Mouse (Mus musculus): ENCODE results near the gene Fgf7. TPM values are rescaled to one million over a fixed set of nuclear protein-coding genes. Genes with fewer than 3 reads are reported as not detected.

Gene Fgf7
- polyA plus RNA-seq, 1 experiment from 2014 or later = 1.9 TPM

DNA sequence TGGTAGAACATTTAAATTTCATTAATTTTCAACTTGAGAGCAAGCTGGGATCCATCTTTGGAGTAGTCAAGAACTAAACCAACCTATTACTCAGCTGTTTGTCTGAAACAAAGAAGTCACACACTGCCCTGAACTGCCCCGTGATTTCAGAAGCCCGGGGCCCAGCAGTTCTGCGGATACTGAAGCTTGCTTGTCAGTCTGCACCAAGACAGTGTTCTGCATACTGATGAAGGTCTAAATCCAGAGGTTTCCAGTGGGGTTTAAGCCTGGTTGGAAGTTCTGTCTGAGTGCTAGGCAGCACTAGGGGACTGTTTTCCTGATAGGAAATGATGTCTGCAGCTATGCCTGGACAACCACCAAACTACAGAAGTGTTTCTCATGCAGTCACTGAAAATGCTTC, 8.2 kb downstream of the Fgf7 start:
- no peak for DNase-seq (ENCODE audit: low spot score)

DNA sequence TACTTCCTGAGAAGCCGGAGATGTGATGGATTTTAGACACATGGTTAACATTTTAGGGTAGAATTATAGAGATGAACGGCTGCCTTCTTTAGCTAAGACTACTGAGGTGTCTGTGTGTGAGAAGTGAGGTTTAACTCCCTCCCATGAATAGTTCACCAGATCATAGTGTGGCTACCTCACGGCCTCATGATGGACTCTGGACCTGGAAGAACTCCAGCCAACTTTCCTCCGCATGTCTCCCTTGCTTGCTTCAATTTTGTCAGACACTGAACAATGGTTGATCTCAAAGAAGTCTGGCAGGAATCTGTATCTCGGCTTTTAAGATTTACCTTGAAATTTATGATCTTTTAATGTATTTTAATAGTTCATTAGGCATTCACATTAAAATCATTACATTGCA, 11.2 kb downstream of the Fgf7 start:
- no peaks in the 10 kb centered on the region for H3K9me3 ChIP-seq (replicated peaks; ENCODE audit: control insufficient read depth, low read length)
- no peaks in the 10 kb centered on the region for H3K4me1 ChIP-seq (ENCODE audit: control insufficient read depth, insufficient read depth, low read length)
- H3K27ac ChIP-seq (replicated peaks; ENCODE audit: low read depth, low read length) = no peak overlapping the region
- H3K9ac ChIP-seq (replicated peaks; ENCODE audit: low read length) = no peak overlapping the region
- H3K4me2 ChIP-seq (ENCODE audit: low read depth, low read length) = no peak overlapping the region
- no peaks in the 10 kb centered on the region for H3K27me3 ChIP-seq (ENCODE audit: control insufficient read depth, insufficient read depth, low read length)
- WGBS = 89% methylated on average over 5 of the region's 5 CpGs
- no peak for DNase-seq (ENCODE audit: low spot score)
- no peak for ATAC-seq (replicated peaks; ENCODE audit: insufficient number of reproducible peaks, low FRiP score, low TSS enrichment, low read depth)
- no peaks in the 10 kb centered on the region for H3K36me3 ChIP-seq (replicated peaks; ENCODE audit: control insufficient read depth, insufficient read depth, low read depth, low read length)
- H3K4me3 ChIP-seq (ENCODE audit: low read depth, low read length) = no peak overlapping the region

More for the DNA sequence above, 8.2 kb downstream of the Fgf7 start:
- Histone ChIP-seq H3K4me1 (ENCODE audit: control insufficient read depth, insufficient read depth, low read length) (no peaks in the 10 kb centered on the region), H3K4me2 (ENCODE audit: low read depth, low read length) (no peak overlapping the region), H3K9me3 (replicated peaks; ENCODE audit: control insufficient read depth, low read length) (no peaks in the 10 kb centered on the region), H3K9ac (replicated peaks; ENCODE audit: low read length) (no peak overlapping the region), H3K36me3 (replicated peaks; ENCODE audit: control insufficient read depth, insufficient read depth, low read depth, low read length) (no peaks in the 10 kb centered on the region), H3K4me3 (ENCODE audit: low read depth, low read length) (no peak overlapping the region), H3K27ac (replicated peaks; ENCODE audit: low read depth, low read length) (no peak overlapping the region), H3K27me3 (ENCODE audit: control insufficient read depth, insufficient read depth, low read length) (no peaks in the 10 kb centered on the region)
- no peak for ATAC-seq (replicated peaks; ENCODE audit: insufficient number of reproducible peaks, low FRiP score, low TSS enrichment, low read depth)
- 34% methylated on average over 3 of the region's 3 CpGs for WGBS

DNA sequence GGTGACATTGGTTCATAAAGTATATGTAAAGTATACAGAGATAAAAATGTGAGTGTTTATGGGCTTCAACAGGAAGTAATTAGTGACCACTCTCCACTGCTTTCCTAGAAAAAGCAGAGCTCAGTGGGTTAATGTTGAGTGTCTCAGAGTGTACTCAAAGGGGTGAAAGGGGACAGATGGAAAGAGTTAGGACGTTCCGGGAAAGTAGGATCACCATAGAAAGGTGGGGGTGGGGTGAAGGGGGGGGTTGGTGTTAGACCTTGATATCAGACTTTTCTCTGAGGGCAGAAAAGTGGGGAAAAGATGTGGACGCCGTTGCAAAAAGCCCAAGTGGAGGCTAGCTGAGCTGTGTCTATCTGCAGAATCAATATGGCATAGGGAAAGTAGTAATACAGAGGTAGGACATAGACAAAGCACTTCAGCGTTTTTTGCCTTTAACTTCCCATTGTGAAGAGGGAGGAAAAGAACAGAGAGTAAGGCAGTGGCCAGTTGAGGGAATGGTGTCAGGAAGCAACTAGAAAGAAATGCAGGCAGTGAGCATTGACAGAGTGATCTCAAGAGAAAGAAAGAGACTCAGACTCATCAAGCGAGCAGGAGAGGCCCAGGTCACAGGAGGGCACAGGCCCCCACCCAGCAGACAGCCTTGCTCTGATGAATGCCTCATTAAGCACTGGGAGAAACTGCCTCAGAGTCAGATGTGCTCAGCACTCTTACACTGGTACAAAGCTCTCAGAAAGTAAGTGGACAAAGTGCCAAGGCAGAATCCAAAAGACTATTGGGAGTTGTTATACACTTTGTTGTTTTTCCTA, 18.5 kb downstream of the Fgf7 start:
- H3K4me3 ChIP-seq (ENCODE audit: low read depth, low read length) = no peak overlapping the region
- H3K27ac ChIP-seq (replicated peaks; ENCODE audit: low read depth, low read length) = 0 out of 2 replicates have a peak overlapping the region, but pooled peaks have one; percentile 35
- peak; percentile 52; the same call in 1 of the 2 replicates for ATAC-seq (replicated peaks; ENCODE audit: insufficient number of reproducible peaks, low FRiP score, low TSS enrichment, low read depth)
- peak; percentile 83 for DNase-seq (ENCODE audit: low spot score)
- H3K27me3 ChIP-seq (ENCODE audit: control insufficient read depth, insufficient read depth, low read length) = no peaks in the 10 kb centered on the region
- no peaks in the 10 kb centered on the region for H3K36me3 ChIP-seq (replicated peaks; ENCODE audit: control insufficient read depth, insufficient read depth, low read depth, low read length)
- no peak overlapping the region; the same call in 1 of the 2 replicates for H3K4me2 ChIP-seq (ENCODE audit: low read depth, low read length)
- H3K9ac ChIP-seq (replicated peaks; ENCODE audit: low read length) = no peak overlapping the region; the same call in 1 of the 2 replicates
- H3K4me1 ChIP-seq (ENCODE audit: control insufficient read depth, insufficient read depth, low read length) = peaks cover 3% of the 10 kb centered on the region; the same call in 1 of the 2 replicates
- WGBS = 7% methylated on average over 6 of the region's 6 CpGs
- H3K9me3 ChIP-seq (replicated peaks; ENCODE audit: control insufficient read depth, low read length) = no peaks in the 10 kb centered on the region

DNA sequence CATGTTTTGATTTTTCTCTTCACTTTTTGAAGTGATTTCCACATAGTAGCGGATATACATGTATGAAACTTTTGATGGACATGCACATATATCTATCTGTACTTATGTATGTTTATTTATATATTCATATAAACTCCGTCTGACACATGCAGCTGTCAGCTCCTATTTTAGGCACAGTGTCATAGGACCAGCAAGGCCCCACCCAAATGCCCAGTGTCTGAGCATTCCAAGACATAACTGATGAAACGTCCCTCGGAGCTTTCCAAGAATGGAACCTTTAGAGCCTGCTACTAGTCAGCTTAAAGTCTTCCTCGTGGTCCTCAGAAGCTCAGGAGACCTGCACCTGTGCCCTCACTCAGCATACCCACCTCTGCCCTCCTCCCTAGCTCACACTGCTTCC, 19.2 kb downstream of the Fgf7 start:
- ATAC-seq (replicated peaks; ENCODE audit: insufficient number of reproducible peaks, low FRiP score, low TSS enrichment, low read depth) (no peak), DNase-seq (ENCODE audit: low spot score) (no peak)
- H3K9ac ChIP-seq (replicated peaks; ENCODE audit: low read length) = no peak overlapping the region
- H3K4me1 ChIP-seq (ENCODE audit: control insufficient read depth, insufficient read depth, low read length) = peaks cover 3% of the 10 kb centered on the region; the same call in 1 of the 2 replicates
- WGBS = 46% methylated on average over 5 of the region's 5 CpGs
- H3K4me2 ChIP-seq (ENCODE audit: low read depth, low read length) = no peak overlapping the region
- no peaks in the 10 kb centered on the region for H3K9me3 ChIP-seq (replicated peaks; ENCODE audit: control insufficient read depth, low read length)
- no peaks in the 10 kb centered on the region for H3K27me3 ChIP-seq (ENCODE audit: control insufficient read depth, insufficient read depth, low read length)
- H3K4me3 ChIP-seq (ENCODE audit: low read depth, low read length) = no peak overlapping the region
- H3K36me3 ChIP-seq (replicated peaks; ENCODE audit: control insufficient read depth, insufficient read depth, low read depth, low read length) = no peaks in the 10 kb centered on the region
- no peak overlapping the region for H3K27ac ChIP-seq (replicated peaks; ENCODE audit: low read depth, low read length)

- no peak overlapping the region for H3K4me2 ChIP-seq (ENCODE audit: low read depth, low read length)
- no peak overlapping the region for H3K9ac ChIP-seq (replicated peaks; ENCODE audit: low read length)
- WGBS = 56% methylated on average over 4 of the region's 4 CpGs
- DNase-seq (ENCODE audit: low spot score) = peak; percentile 21
- H3K9me3 ChIP-seq (replicated peaks; ENCODE audit: control insufficient read depth, low read length) = no peaks in the 10 kb centered on the region
- no peaks in the 10 kb centered on the region for H3K4me1 ChIP-seq (ENCODE audit: control insufficient read depth, insufficient read depth, low read length)
- H3K27me3 ChIP-seq (ENCODE audit: control insufficient read depth, insufficient read depth, low read length) = no peaks in the 10 kb centered on the region
- no peak overlapping the region for H3K4me3 ChIP-seq (ENCODE audit: low read depth, low read length)
- no peak overlapping the region for H3K27ac ChIP-seq (replicated peaks; ENCODE audit: low read depth, low read length)
- 0 out of 2 replicates have a peak, but pooled peaks have one; percentile 62 for ATAC-seq (replicated peaks; ENCODE audit: insufficient number of reproducible peaks, low FRiP score, low TSS enrichment, low read depth)
- H3K36me3 ChIP-seq (replicated peaks; ENCODE audit: control insufficient read depth, insufficient read depth, low read depth, low read length) = no peaks in the 10 kb centered on the region
Measured at GRCm38 (mm10) chr2:126060595-126060994, 26.1 kb downstream of the Fgf7 start.

DNA sequence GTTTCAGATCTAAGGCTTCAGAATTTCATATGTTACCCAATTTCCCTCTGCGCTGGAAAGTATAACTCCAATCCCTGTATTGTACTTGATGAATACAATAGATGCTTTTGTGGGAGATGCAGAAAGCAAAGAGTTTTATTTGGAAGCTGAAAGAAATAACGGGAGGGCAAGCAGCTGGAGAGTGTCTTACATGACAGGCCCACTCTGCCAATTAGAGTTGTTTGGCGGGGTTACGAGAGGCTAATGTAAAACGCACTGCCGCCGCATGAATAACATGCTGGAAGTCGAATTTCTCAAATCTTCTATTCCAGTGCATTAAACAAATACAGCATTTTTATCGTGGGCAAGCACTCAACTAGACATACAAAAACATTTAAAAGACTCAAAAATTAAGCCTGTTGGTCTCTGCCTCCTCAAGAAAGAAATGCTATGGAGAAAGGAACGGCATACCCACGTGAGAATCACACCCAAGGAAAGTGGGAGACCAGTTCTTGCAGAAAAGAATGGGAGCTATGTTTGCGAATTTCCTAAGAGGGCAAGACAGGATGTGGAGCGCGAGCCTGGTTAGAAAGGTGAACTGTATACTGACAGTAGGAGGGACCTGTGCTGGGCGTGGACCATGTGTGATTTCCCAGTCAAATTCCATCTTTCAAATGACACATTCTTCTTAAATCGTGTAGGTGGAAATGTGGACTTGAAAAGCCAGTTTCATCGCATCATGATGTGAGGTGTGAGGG, 26.7 kb downstream of the Fgf7 start:
- Histone ChIP-seq H3K9ac (replicated peaks; ENCODE audit: low read length) (no peak overlapping the region), H3K27ac (replicated peaks; ENCODE audit: low read depth, low read length) (no peak overlapping the region), H3K4me3 (ENCODE audit: low read depth, low read length) (no peak overlapping the region), H3K4me1 (ENCODE audit: control insufficient read depth, insufficient read depth, low read length) (no peaks in the 10 kb centered on the region), H3K9me3 (replicated peaks; ENCODE audit: control insufficient read depth, low read length) (no peaks in the 10 kb centered on the region), H3K36me3 (replicated peaks; ENCODE audit: control insufficient read depth, insufficient read depth, low read depth, low read length) (no peaks in the 10 kb centered on the region), H3K27me3 (ENCODE audit: control insufficient read depth, insufficient read depth, low read length) (no peaks in the 10 kb centered on the region), H3K4me2 (ENCODE audit: low read depth, low read length) (no peak overlapping the region)
- 67% methylated on average over 17 of the region's 17 CpGs for WGBS
- peak; percentile 39 for DNase-seq (ENCODE audit: low spot score)
- peak; percentile 56; the same call in 1 of the 2 replicates for ATAC-seq (replicated peaks; ENCODE audit: insufficient number of reproducible peaks, low FRiP score, low TSS enrichment, low read depth)

GRCm38 (mm10) chr2:126062876-126063275, 28.4 kb downstream of the Fgf7 start:
- Histone ChIP-seq H3K9me3 (replicated peaks; ENCODE audit: control insufficient read depth, low read length) (no peaks in the 10 kb centered on the region), H3K9ac (replicated peaks; ENCODE audit: low read length) (no peak overlapping the region), H3K27me3 (ENCODE audit: control insufficient read depth, insufficient read depth, low read length) (no peaks in the 10 kb centered on the region), H3K4me2 (ENCODE audit: low read depth, low read length) (no peak overlapping the region), H3K36me3 (replicated peaks; ENCODE audit: control insufficient read depth, insufficient read depth, low read depth, low read length) (no peaks in the 10 kb centered on the region), H3K4me1 (ENCODE audit: control insufficient read depth, insufficient read depth, low read length) (no peaks in the 10 kb centered on the region), H3K4me3 (ENCODE audit: low read depth, low read length) (no peak overlapping the region), H3K27ac (replicated peaks; ENCODE audit: low read depth, low read length) (no peak overlapping the region)
- ATAC-seq (replicated peaks; ENCODE audit: insufficient number of reproducible peaks, low FRiP score, low TSS enrichment, low read depth) (no peak), DNase-seq (ENCODE audit: low spot score) (no peak)
- 78% methylated on average over 7 of the region's 7 CpGs for WGBS

DNA sequence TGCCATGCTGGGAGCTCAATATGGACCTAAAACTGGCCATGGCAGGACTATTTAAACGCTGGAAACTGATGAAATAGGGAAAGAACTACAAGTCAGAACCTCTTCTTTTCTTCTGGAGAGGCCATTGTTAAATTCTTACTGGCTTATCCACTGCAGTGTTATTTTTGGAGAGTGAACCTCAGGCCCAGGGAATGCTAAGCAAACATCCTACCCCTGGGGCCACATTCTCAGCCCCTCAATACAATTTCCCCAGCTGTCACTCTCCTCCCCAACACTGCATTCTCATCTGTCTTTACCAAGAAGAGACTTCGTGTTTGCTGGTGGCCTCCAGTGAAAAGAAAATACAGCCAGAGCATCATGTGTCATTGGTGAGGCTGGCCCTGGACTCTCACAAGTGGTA, 30.4 kb downstream of the Fgf7 start:
- H3K4me3 ChIP-seq (ENCODE audit: low read depth, low read length) = no peak overlapping the region
- DNase-seq (ENCODE audit: low spot score) (no peak), ATAC-seq (replicated peaks; ENCODE audit: insufficient number of reproducible peaks, low FRiP score, low TSS enrichment, low read depth) (no peak)
- H3K9ac ChIP-seq (replicated peaks; ENCODE audit: low read length) = no peak overlapping the region
- no peaks in the 10 kb centered on the region for H3K27me3 ChIP-seq (ENCODE audit: control insufficient read depth, insufficient read depth, low read length)
- no peak overlapping the region for H3K4me2 ChIP-seq (ENCODE audit: low read depth, low read length)
- H3K9me3 ChIP-seq (replicated peaks; ENCODE audit: control insufficient read depth, low read length) = no peaks in the 10 kb centered on the region
- H3K36me3 ChIP-seq (replicated peaks; ENCODE audit: control insufficient read depth, insufficient read depth, low read depth, low read length) = no peaks in the 10 kb centered on the region
- no peaks in the 10 kb centered on the region for H3K4me1 ChIP-seq (ENCODE audit: control insufficient read depth, insufficient read depth, low read length)
- 10% methylated on average over 2 of the region's 2 CpGs for WGBS
- H3K27ac ChIP-seq (replicated peaks; ENCODE audit: low read depth, low read length) = no peak overlapping the region
